Mouse (Mus musculus) cortical plate, adult 2 months (tissue): ENCODE data around the gene Zfp84.

Experiments used
- CTCF ChIP-seq: fragments of 200-500 bp; IDR thresholded peaks from 2 replicates; pipeline ENCODE4 v1.5.1; 2011; ENCODE audit warnings: mild to moderate bottlenecking, control low read depth, low read length; ENCODE audit not compliant: insufficient read depth; ENCODE audit errors: extremely low read depth
- POLR2A ChIP-seq: fragments of 200-500 bp; IDR thresholded peaks from 2 replicates; pipeline ENCODE4 v1.6.1; 2011; ENCODE audit warnings: mild to moderate bottlenecking, low read length, control low read depth; ENCODE audit not compliant: insufficient read depth; ENCODE audit errors: extremely low read depth

DNA sequence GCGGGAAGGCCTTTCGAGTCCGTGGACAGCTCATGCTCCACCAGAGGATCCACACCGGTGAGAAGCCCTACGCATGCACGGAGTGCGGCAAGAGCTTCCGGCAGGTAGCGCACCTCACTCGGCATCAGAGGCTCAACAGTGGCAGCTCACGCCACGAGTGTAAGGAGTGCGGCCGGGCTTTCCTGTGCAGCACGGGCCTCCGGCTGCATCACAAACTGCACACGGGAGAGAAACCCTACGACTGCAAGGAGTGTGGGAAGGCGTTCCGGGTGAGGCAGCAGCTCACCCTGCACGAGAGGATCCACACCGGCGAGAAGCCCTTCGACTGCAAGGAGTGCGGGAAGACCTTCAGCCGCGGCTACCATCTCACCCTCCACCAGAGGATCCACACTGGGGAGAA is 24.6 kb downstream of the Zfp84 start:
- no peak for TF ChIP-seq POLR2A
- TF ChIP-seq CTCF, result no peak
